Mouse (Mus musculus): Measurements from ENCODE around the gene Uba7.

Gene Uba7

DNA sequence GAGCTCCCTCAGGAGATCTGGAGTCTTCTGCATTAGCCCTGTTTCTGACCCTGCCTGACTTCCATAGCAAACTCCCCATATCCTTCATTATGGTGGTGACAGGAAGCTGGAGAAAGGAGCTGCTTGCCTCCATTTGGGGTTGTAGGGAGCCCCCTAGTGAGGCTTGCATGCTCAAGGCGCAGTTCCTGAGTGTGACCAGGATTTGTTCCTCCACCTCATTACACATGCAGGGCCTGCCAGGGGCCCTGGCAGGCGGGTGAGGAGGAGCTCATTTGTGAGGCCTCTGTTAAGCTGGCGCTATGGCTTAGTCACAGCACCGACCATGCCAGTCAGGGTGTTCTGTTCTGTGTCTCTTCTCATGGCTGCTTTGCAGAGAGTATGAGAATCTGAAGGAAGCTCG, 13.4 kb upstream of the Uba7 start:
- no peak for DNase-seq (ENCODE audit: low read depth)

DNA sequence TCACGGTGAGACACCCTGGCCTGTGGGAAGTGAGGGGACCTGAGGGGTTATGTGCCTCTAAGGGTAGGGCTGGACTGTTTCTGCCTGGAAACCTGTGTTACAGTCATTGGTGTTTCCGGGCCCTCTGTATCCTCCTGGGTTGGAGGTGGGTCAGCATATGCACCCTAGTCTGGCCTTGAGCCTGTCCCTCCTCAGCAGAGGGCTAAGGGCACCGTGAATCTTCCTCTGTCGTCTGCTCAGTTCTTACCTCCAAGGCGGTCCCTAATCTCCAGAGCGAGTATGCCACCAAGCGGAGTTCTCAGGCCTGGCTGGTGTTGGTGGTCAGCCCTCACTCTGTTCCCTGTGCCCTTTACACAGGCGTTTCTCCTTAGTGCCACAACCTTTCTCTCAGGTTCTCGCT, 12.4 kb upstream of the Uba7 start:
- DNase-seq (ENCODE audit: low read depth), result no peak

DNA sequence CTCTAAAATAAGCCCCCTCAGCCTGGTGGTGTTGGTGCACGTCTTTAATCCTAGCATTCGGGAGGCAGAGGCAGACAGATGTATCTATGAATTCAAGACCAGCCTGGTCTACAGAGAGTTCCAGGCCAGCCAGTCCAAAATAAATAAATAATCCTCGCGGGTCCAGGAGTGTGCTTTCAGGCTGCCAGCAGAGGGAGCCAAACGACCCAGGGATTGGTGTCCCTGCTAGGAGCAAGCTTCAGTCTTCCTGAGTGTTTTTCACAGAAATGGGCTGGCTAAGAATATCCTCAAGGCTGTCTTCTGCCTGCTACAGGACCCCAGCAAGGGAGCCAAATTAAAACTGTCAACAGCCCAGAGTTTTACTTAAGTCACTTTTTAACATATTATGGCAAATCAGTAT, 11.6 kb upstream of the Uba7 start:
- DNase-seq (ENCODE audit: low read depth), result peak; percentile 65

DNA sequence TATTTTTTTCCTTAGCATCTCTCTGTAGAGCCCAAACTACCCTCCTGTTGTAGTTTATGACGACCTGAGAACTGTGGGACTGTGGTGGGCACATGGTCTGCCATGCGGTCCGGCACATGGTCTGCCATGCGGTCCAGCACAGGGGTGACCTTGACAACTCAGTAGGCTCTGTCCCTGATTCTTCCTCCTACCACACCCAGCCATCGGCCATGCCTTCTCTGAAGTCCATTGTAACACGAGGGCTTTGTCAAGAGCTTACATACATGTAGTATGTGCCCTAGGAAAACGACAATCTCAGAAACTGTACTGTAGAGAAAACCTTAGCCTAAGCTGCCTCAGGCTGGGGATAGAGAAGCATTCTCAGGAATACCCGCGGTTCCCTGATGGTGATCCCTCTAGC, 10.6 kb upstream of the Uba7 start:
- DNase-seq (ENCODE audit: low read depth), result no peak

DNA sequence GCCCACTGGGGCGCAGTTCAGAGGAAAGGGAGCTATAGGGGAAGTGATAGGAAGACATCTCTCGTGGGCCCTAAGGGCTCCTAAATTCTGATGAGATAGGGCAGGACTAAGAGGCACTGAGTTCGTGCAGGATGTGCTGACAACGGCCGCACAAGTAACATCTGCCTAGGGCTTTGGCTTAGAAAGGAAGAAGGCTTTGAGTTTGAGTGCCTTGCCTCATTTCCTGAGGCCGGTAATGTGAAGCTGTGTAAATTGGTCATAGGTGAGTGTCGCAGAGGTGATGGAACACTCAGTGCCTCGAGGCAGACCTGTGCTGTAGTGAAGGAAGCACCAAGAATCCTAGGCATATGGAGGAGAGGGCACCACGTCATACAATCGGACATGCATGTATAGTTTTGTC, 8.6 kb upstream of the Uba7 start:
- DNase-seq (ENCODE audit: low read depth), result no peak

DNA sequence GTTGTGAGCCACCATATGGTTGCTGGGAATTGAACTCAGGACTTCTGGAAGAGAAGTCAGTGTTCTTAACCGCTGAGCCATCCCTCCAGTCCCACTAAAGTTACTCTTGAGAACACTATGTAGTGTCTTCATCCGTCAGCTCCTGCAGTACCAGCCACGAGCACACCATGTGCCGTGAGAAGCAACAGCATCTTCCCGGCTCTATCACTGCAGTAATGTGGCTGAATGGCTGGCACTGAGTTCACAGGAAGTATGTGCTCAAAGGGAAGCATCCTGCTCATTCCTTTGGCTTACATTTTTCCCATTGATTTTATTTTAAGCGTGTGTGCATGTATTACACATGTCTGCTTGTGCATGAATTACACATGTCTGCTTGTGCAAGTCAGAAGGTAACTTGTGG, 7.9 kb upstream of the Uba7 start:
- DNase-seq (ENCODE audit: low read depth), result no peak

DNA sequence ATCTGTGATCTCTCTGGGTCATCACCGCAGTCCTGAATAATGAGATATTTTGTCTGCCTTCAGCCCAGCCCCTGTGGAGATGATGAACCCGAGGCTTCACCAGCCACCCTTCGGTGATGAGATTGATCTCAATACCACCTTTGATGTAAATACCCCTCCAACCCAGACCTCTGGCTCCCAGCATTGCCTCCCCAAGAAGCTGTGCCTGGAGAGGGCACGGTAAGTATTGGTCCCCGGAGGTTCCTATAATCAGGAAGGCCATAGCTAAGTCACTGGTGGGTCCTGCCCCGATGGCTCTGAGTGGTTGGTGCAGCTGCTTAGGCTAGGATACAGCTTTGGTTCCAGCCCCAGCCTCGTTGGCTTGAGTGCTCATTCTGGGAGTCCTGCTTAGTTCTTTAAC, 6.8 kb upstream of the Uba7 start:
- no peak for DNase-seq (ENCODE audit: low read depth)

DNA sequence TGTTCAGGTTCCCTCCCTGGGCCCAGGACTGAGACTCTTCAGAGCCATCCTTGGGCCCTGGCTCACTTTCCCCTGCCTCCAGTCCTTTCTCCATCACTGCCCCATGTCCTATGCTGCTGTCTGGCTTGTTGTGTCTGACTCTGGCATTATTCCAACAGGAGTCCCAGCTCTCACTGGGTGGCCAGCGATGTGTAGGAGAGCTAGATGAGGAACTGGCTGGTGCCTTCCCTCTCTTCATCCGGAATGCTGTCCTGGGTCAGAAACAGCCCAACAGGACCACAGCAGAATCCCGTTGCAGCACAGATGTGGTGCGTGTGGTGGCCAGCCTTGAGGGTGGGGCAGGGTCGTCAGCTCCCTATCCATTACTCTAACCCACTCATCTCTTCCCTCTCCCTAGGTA, 5.0 kb upstream of the Uba7 start:
- no peak for DNase-seq (ENCODE audit: low read depth)

DNA sequence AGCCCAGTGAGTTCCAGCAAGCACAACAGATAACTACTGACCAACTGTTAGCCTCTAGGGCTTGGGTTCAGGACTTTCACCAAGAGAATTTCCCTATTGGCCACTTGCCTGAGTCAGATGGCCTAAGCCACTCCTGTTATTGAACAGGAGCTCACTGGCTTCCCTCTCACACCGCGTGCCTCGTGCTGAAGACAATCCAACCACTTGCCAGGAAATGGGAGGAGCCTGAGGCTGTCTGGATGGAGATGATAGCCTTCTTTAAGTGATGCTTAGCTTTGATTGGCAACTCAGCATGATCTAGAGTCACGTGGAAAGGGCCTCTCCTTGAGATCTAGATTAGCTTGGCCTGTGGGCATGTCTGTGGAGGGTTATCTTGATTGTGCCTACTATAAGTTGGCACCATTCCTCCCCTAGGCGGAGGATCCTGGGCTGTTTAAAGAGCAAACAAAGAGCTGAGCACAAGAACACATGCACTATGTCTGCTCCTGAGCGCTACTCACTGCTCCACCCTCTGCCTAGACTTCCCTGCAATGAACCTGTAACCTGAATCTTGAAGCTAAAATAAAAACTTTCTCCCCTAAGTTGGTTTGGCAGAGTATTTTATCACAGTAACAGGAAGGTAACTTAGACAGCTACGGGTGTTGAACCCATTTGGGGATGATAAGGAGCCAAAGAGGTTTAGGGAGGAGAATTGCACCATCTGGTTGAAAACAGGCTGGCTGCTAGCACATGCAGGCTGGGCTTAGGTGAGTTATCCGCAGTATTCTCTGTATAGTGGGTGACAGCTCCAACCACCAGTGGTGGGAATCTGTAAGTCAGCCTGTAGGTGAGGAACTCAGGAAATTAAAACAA, 3.4 kb upstream of the Uba7 start:
- DNase-seq (ENCODE audit: low read depth), result no peak

DNA sequence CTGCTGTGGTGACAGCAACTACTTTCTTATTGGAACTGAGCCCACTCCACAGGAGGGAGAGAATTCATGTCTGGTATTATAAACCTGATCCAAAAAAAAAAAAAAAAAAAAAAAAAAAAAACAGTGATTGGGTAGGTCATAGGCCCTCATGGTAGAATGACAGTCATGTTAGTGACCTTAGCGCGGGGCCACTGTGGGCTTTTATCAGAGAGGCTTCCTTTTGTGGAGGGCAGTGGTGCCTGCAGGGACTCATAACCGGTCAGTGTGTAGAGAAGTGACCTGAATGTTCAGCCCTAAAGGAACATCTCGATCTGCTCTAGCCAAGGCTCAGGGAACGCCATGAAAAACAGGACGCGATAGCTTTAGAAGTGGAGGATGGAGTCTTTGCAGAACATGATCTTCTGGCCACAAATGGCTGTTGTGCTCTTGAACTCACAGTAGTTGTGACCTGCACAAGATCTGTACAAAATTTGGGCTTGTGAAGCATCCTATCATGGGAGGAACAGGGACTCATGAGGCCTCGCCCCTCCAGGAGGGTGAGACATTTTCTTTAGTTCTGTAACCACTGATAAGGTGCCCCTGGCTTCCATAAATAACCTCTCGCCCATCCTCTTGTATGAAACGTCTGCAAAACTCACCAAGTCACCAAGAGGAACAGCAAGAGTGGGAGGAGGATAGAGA, 674 bp upstream of the Uba7 start:
- no peak for DNase-seq (ENCODE audit: low read depth)

DNA sequence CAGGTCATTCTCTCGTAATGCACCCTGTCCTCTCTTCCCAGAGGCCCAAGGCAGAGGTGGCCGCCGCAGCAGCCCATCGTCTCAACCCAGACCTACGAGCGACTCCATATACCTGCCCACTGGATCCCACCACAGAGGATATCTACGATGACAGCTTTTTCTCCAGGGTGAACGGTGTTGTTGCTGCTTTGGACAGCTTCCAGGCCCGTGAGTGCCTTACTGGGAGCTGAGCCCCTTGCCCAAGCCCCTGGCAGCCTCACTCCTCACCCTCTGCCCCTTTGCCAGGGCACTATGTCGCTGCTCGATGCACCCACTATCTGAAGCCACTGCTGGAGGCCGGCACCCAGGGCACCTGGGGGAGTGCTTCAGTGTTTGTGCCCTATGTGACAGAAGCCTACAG, 3.5 kb downstream of the Uba7 start:
- DNase-seq (ENCODE audit: low read depth), result no peak

DNA sequence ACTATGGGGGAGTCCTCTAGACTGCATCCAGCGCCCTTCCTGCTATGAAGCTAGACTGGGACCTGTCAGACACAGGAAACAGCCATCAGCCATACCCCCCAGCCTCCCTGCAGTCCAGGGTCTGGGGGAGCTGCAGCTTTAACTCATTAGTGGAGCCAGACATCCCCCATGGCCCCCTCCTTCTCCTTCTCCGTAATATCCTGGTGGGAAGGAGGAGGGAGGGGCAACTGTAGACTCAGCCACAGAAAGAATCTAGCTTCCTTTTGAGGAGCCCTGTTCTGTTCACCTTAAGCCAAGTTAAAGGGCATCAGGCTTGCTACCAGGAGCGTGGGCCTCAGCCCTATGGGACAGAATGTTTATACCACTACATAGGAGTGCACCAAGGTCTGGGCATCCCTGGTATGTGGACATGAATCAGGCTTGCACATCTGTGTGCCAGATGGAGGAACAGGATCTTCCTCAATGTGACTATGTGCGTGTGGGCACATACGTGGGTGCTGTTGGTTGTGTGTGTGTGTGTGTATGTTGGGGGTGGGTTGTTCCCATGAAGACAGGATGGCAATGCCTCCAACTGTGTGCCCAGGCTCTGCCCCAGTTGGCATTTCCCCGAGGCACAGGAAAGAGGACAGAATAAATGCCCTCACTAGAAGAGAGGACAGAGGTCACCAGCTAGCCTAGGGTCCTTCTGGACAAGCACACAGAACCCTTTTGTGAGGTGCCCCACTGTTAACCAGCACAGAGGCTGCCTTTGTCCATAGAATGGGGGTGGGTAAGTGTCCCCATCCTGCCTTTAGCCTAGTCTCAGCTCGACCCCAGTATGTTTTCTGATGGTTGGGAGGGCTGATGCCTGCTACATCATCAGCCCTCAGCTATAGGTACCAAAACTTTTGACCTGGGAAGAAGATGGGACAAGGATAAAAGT, 6.6 kb downstream of the Uba7 start:
- DNase-seq (ENCODE audit: low read depth), result no peak

DNA sequence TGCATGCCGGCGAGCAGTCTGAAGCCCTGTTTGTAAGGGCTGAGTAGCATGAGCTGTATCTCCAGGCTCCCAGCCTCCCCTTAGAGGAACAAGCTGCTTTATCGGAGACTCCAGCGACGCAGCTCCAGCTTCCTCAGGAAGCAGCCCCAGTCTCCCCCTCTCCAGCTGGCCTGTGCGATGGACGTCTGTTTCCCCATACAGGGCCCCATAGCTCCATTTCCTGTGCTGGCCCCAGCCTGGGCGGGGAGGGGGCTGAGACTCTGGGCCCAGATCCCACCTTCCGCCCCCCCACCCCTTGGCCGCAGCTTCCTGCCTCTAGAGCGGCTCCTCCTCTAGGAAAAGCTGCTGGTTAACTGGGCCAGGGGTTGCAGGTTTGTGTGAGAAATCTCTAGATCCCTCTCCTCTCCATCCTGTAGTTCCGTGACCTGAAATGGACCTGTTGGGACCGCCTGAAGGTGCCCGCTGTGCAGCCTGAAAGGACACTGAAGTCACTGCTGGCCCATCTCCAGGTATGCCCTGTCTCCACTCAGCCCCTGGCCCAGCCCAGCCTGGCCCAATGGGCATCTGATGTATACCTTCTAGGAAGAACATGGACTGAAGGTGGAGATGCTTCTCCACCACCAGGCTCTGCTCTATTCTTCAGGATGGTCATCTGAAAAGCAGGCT, 7.5 kb downstream of the Uba7 start, which contains the start of gene Gm20661:
Gene Gm20661 (plus strand): TSS at position 378 of the 666 bp plus-strand sequence.
- no peak for DNase-seq (ENCODE audit: low read depth)

DNA sequence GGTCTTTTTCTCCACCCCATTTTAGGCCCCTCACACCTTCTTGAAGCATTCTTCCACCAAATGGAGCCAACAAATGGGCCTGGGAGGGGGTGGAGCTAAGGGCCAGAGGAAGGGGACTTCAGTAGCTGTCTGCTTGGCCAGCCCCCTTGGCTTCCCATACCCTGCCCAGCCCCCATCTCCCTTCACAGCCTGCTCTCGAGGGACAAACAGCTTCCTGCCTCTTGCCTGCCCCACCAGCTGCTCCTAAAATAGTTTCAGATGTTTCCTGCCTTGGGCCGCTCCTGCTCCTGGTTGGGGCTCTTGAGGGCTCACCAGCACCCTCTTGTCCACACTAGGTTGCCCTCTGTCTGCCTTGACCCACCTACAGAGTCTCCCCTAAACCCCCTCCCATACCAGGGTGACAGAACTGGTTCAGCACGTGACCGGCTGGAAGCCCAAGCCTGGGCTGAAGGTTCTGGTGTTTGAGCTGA, 8.2 kb downstream of the Uba7 start:
- DNase-seq (ENCODE audit: low read depth), result no peak

DNA sequence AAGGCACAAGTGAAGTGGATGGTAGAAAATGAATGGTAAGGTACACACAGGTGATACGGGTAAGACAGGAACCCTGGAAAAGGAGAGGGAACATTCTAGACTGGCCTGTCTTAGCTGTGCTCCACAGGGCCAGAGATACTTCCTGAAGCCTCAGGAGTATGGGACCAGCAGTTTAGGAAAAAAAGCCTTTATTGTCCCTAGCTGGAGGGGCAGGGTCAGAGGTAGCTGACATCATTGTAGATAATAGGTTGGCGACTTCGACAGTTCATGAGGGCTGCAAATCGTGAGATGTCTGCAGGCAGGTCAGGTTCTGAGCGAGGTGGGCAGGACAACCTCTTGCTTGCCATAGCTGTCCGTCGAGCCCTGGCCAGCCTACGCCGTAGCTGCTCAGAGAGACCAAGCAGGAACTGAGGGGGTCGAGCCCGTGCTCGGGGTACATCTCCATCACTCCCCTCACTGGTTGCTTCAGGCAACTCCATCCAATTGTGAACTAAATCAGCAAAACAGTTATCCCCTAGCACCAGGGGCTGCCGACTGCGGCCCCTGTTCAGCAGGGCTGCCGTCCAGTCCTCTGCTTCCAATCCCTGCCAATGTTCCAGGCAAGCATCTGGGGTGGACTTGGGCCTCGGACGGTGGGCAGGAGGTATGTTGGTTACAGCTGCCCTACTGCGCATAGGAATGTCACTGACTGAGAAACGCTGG, 8.9 kb downstream of the Uba7 start:
- no peak for DNase-seq (ENCODE audit: low read depth)

DNA sequence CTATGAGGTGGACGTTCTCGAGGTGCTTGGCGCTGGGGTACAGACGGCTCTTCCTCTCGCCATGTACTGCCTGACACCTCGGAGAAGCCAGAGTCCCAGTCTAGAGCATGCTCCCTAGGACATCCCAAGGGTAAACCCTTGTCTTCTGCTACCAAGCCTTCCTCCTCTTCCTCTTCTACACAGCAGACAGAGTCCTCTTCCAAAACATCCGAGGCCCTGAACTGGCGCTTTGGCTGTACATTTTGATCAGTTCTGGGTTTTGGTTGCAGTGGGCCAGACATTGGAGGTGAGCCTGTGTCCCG, 9.4 kb downstream of the Uba7 start:
- DNase-seq (ENCODE audit: low read depth), result no peak

DNA sequence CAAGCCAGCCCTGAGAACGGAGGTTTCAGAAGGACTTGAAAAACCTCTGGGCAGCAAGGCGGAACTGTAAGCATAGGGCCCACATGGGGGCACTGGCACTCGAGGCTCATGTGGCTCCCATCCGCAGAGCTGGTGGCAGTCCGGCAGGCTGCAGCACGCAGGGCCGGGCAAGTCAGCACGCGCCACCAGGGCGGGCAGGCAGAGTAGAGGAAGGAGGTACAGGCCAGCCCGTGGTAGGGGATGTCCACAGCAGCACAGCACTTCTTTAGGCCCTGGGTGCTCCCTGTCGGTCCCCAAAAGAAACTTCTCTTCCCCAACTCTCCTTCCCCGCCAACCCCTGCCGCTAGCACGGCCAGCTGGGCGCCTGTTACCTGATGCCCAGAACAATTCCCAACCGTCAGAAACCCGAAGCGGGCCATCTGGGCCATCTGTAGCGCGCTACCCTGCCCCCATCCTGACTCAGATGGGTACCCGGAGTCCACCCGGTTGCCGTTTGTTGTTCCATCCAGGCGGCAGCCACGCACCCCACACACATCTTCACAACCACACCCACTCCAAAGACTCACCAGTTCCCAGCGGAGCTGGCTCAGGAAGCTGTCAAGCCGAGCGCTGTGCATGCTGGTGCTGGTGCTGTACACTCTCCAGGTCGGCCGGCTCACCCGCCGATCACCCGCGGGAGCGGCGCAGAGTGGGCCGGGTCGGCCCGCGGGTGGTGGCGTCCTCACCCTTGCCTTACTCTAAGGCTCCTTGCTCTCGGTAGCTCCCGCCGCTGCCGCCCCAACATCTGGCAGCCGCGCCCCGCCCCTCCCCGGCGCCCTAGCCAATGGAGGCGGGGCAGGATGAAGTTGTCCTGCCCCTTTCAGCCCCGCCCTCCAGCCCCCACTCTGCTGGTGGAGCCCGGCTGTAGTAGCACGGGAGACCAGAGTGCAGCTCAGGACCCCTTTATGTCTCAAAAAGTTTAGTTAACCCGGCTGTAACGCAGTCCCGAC, 10.1 kb downstream of the Uba7 start, which contains the start of gene Inka1:
Gene Inka1 (minus strand): TSS at position 749 of the 989 bp plus-strand sequence.
- DNase-seq (ENCODE audit: low read depth), result peak; percentile 65

DNA sequence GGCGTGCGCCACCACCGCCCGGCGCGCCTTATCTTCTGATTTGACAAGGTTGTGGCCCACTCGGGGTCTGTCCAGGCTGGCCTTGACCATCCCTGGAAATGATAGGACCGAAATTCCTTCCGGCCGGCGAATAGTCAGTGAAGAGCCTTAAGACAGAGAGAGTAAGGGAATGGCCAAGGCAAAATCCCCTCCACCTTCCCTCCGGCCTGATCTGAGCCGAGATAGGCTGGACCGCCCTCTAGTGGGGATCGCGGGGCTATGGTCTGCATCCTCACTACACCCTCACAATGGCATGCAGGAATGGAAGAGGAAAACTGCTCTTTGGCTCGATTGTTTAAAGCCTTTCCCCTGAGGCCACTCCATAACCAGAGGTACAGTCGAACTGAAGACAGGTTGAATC, 11.1 kb downstream of the Uba7 start:
- no peak for DNase-seq (ENCODE audit: low read depth)

DNA sequence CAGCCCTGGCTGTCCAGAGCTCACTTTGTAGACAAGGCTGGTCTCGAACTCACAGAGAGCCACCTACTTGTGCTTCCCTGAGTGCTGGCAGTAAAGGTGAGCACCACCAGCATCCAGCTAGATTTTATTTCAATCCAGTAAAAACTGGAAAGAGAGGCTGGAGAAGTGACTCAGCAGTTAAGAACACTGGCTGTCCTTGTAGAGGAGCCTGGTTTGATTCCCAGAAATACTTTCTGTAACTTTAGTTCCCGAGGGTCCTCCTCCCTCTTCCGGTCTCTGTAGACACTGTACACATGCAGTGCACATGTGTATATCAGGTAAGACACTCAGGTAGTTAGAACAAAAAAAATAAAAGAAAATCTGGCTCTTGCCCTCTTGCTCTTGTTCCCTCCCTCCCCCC, 12.6 kb downstream of the Uba7 start:
- DNase-seq (ENCODE audit: low read depth), result peak; percentile 73

DNA sequence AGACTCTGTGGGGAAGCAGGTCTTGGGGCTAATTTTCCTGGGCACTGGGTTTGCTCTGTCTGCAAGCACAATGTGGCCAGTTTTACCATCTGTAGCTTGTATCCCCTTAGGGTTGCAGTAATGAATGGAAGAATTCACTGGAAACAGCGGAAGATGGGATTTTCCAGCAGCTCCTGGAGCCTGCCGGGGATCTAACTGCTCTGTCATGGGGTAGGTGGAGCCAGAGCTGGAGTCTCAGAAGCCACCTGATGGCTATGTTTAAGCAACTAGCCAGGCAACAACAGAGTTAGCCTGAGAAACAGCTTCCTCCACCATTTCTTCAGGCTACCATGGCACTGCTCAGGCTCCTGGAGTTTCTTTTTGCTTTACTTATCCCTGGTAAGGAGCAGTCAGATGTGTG, 16.9 kb downstream of the Uba7 start, which contains the start of gene Cdhr4:
Gene Cdhr4 (plus strand): TSS at position 301 of the 400 bp plus-strand sequence.
- DNase-seq (ENCODE audit: low read depth), result no peak

Data from fibroblast of lung, adult 2 months (primary cell).